Mouse (Mus musculus) bone marrow, adult 2 months (tissue): Measurements from ENCODE around the gene Tekt4.

Experiments
- CTCF ChIP-seq: fragments of 200-500 bp; IDR thresholded peaks from 2 replicates; pipeline ENCODE4 v1.5.1; 2011; ENCODE audit warnings: low read length, control low read depth; ENCODE audit not compliant: control insufficient read depth, insufficient read depth
- POLR2A ChIP-seq: fragments of 200-500 bp; IDR thresholded peaks from 2 replicates; pipeline ENCODE4 v1.6.1; 2011; ENCODE audit warnings: low read depth, mild to moderate bottlenecking, control low read depth, low read length, borderline replicate concordance; ENCODE audit not compliant: control insufficient read depth

DNA sequence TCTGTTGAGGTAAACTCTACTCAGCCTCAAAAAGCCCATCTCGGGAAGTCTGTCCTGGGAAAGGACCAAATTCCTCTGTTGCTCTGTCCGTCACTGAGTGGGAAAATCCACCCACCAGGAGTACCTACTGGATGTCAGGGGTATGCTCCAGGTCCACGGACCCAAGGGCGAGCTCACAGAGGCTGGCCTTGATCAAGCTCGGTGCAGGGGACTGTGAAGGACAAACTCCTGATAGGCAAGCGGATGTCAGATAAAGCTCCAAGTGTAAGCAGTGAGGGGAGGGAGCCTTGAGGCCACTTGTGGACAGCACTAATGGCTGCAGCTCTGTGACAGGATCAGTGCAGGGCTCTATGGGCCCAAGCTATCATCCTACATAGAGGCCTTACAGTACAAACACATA lies 44.2 kb upstream of the Tekt4 start:
- TF ChIP-seq CTCF (no peak), POLR2A (no peak)
